ENCODE assay signal across 8 mouse cellular contexts in the genomic region with DNA sequence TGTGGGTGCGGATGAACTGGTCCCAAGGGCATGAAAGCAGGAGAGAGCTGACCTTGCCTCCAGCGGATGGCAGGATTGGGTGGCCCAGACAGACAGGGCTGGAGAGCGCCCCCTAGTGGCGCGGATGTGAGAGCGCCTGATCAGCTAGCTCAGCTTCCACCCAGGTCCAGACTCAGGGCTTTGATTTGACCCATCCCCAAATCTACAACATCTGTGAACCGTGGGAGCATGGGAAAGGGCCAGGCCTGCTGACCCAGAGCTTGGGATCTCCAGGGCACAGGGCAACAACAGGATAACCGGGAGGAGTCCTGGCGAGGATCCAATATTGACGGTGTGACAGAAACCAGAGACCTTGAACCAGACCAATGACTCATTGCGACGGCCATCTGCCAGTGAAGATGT.
A peak's percentile ranks its signal among the peaks of the same experiment; 100 is the strongest.
DNase-seq lines count a peak whose midpoint lies in the region; ATAC-seq and TF ChIP-seq lines count a peak whose summit lies in the region.

No protein-coding gene starts in this region.

- no peaks in the 10 kb centered on the region for H3K36me3 ChIP-seq in CH12.LX (replicated peaks in 1 of 2; ENCODE audit: control insufficient read depth in 1 of 2, insufficient read depth in 1 of 2, low read length in 1 of 2)
- no peaks in the 10 kb centered on the region for H3K36me3 ChIP-seq in kidney, embryonic 15.5 days

- TF ChIP-seq EP300 in CH12.LX (IDR thresholded peaks at IDR 0.05; ENCODE audit: low read length): no peak

- peak; percentile 57 for TF ChIP-seq RAD21 in CH12.LX (IDR thresholded peaks at IDR 0.05; ENCODE audit: low read depth, low read length)

- in situ Hi-C loops in CH12.LX (cut with MboI; ENCODE audit: low pct_ligation_motif_present, low pct_unique_long_range_greater_than_20kb, low sequenced_read_pairs): loop anchor here (5.0 kb wide), 1 partner anchor 222 kb away; no protein-coding TSS in a partner anchor

- TF ChIP-seq CTCF in CH12.LX (conservative IDR thresholded peaks at IDR 0.05 in 1 of 2, IDR thresholded peaks at IDR 0.05 in 1 of 2; ENCODE audit: low read depth in 2 of 2, low read length in 2 of 2): peak; percentile 94 to 97

- peaks cover 3% of the 10 kb centered on the region for H3K27me3 ChIP-seq in CH12.LX (replicated peaks)
- peaks cover 70% of the 10 kb centered on the region for H3K27me3 ChIP-seq in kidney, embryonic 15.5 days

- DNase-seq in CD4-positive, CD25-positive, alpha-beta regulatory T cell, adult 2 months (ENCODE audit: low read depth, low spot score): peak; percentile 73
- peak; percentile 50 for DNase-seq in CH12.LX (ENCODE audit: extremely low read depth)
- DNase-seq in c-Kit-negative CD71-positive TER-119-positive erythroid progenitor cells, embryonic 14.5 days (ENCODE audit: low read depth, low spot score): peak; percentile 21
- DNase-seq in gastrocnemius, postnatal 36 days: peak; percentile 38 to 53
- peak; percentile 59 for DNase-seq in thymus, postnatal 14 days

- H3K79me2 ChIP-seq in CH12.LX (replicated peaks; ENCODE audit: control insufficient read depth, extremely low read depth, insufficient read depth, poor library complexity, severe bottlenecking): no peaks in the 10 kb centered on the region

- 18% methylated on average over 12 of the region's 12 CpGs for WGBS in kidney, embryonic 15.5 days

- intact Hi-C loops in gastrocnemius, postnatal 36 days (cut with DNase I): loop anchor here (5.0 kb wide), 2 partner anchors 267 to 1012 kb away; a partner anchor contains a TSS

- dilution Hi-C loops in CH12.LX (cut with MboI; ENCODE audit: extremely low pct_ligation_motif_present, extremely low pct_unique_long_range_greater_than_20kb, low sequenced_read_pairs): no loop called here

- H3K4me2 ChIP-seq in CH12.LX (ENCODE audit: insufficient read depth, low read depth, poor library complexity, severe bottlenecking): peak overlapping the region; percentile 78
- H3K4me2 ChIP-seq in kidney, embryonic 15.5 days: no peak overlapping the region

- H3K9ac ChIP-seq in CH12.LX (ENCODE audit: insufficient read depth, low read depth): no peak overlapping the region
- H3K9ac ChIP-seq in kidney, embryonic 15.5 days: no peak overlapping the region

- H3K27ac ChIP-seq in CH12.LX (ENCODE audit: insufficient read depth, low read depth): no peak overlapping the region
- H3K27ac ChIP-seq in kidney, embryonic 15.5 days: no peak overlapping the region

- H3K4me1 ChIP-seq in CH12.LX (ENCODE audit: control insufficient read depth in 1 of 2, insufficient read depth in 2 of 2): peaks cover 17 to 33% of the 10 kb centered on the region in 2 experiments
- peaks cover 62% of the 10 kb centered on the region for H3K4me1 ChIP-seq in kidney, embryonic 15.5 days

- no peak for ATAC-seq in CD4-positive, CD25-positive, alpha-beta regulatory T cell, adult 4 months
- ATAC-seq in kidney, embryonic 15.5 days (replicated peaks; ENCODE audit: low FRiP score): 0 out of 2 replicates have a peak, but pooled peaks have one; percentile 7
- ATAC-seq in megakaryocyte, adult 5-6 weeks (ENCODE audit: poor library complexity, severe bottlenecking): peak; percentile 75

- no peak overlapping the region for H3K4me3 ChIP-seq in CH12.LX (replicated peaks in 1 of 3; ENCODE audit: low read depth in 2 of 3, low read length in 2 of 3, poor library complexity in 1 of 3)
- no peak overlapping the region for H3K4me3 ChIP-seq in kidney, embryonic 15.5 days (replicated peaks)

- no peak for TF ChIP-seq POLR2A in CH12.LX (IDR thresholded peaks at IDR 0.05; ENCODE audit: low read depth, low read length)

- H3K9me3 ChIP-seq in CH12.LX (replicated peaks; ENCODE audit: low read length): no peaks in the 10 kb centered on the region
- H3K9me3 ChIP-seq in kidney, embryonic 15.5 days (replicated peaks): no peaks in the 10 kb centered on the region

TF ChIP-seq in CH12.LX, 34 proteins besides CTCF, POLR2A, EP300 and RAD21:
- TF ChIP-seq NRF1 (IDR thresholded peaks at IDR 0.05; ENCODE audit: low read depth, low read length) (no peak), POLR2AphosphoS2 (IDR thresholded peaks at IDR 0.05; ENCODE audit: low read depth, low read length) (no peak), USF2 (conservative IDR thresholded peaks at IDR 0.05; ENCODE audit: low read depth, low read length) (no peak), JUN (IDR thresholded peaks at IDR 0.05; ENCODE audit: insufficient read depth, low read depth, low read length) (no peak), GABPA (IDR thresholded peaks at IDR 0.05; ENCODE audit: insufficient replicate concordance, low read depth, low read length) (no peak), MEF2A (IDR thresholded peaks at IDR 0.05; ENCODE audit: borderline replicate concordance, low read depth, low read length) (no peak), ZKSCAN1 (IDR thresholded peaks at IDR 0.05; ENCODE audit: borderline replicate concordance, low read depth, low read length) (no peak), USF1 (IDR thresholded peaks at IDR 0.05; ENCODE audit: low read depth, low read length) (no peak), SMC3 (IDR thresholded peaks at IDR 0.05; ENCODE audit: low read depth, low read length) (peak; percentile 74), MYC (IDR thresholded peaks at IDR 0.05; ENCODE audit: low read depth, low read length) (no peak), UBTF (IDR thresholded peaks at IDR 0.05; ENCODE audit: low read depth, low read length) (no peak), JUND (conservative IDR thresholded peaks at IDR 0.05; ENCODE audit: low read depth, low read length) (no peak), SIN3A (IDR thresholded peaks at IDR 0.05; ENCODE audit: low read length) (no peak), E2F4 (IDR thresholded peaks at IDR 0.05; ENCODE audit: insufficient replicate concordance, low read depth, low read length) (no peak), ZC3H11A (IDR thresholded peaks at IDR 0.05; ENCODE audit: low read depth, low read length) (0 out of 2 replicates have a peak, but pooled peaks have one; percentile 13), BHLHE40 (IDR thresholded peaks at IDR 0.05; ENCODE audit: low read depth, low read length) (peak; percentile 39; the same call in 1 of the 2 replicates), ZNF384 (IDR thresholded peaks at IDR 0.05; ENCODE audit: low read depth, low read length) (no peak), TBP (conservative IDR thresholded peaks at IDR 0.05; ENCODE audit: low read depth, low read length) (no peak), ELF1 (IDR thresholded peaks at IDR 0.05; ENCODE audit: low read depth, low read length) (no peak), ETS1 (conservative IDR thresholded peaks at IDR 0.05; ENCODE audit: low read depth, low read length) (no peak), MAFK (IDR thresholded peaks at IDR 0.05; ENCODE audit: insufficient replicate concordance, low read length) (no peak), TCF12 (IDR thresholded peaks at IDR 0.05; ENCODE audit: low read depth, low read length) (0 out of 2 replicates have a peak, but pooled peaks have one; percentile 37), CHD1 (IDR thresholded peaks at IDR 0.05; ENCODE audit: low read depth, low read length) (no peak), RCOR1 (conservative IDR thresholded peaks at IDR 0.05; ENCODE audit: low read depth, low read length) (no peak), CHD2 (IDR thresholded peaks at IDR 0.05; ENCODE audit: low read length) (0 out of 2 replicates have a peak, but pooled peaks have one; percentile 9), MAX (IDR thresholded peaks at IDR 0.05; ENCODE audit: low read length) (no peak), NELFE (IDR thresholded peaks at IDR 0.05; ENCODE audit: low read depth, low read length) (peak; percentile 59; the same call in 1 of the 2 replicates), HCFC1 (IDR thresholded peaks at IDR 0.05; ENCODE audit: low read depth, low read length) (no peak), MAZ (IDR thresholded peaks at IDR 0.05; ENCODE audit: low read depth, low read length) (no peak), MXI1 (IDR thresholded peaks at IDR 0.05; ENCODE audit: low read depth, low read length) (no peak), ZMIZ1 (IDR thresholded peaks at IDR 0.05; ENCODE audit: low read depth, low read length) (no peak)

Comparison
In these comparisons a context has a peak if more than half of its experiments do, and no peak if none do; other contexts are left out.
1. DNase-seq: peak in every context shown above with its lines; median percentile 73 in CD4-positive, CD25-positive, alpha-beta regulatory T cell, adult 2 months; 59 in thymus, postnatal 14 days; 50 in CH12.LX; 46 in gastrocnemius, postnatal 36 days; 21 in c-Kit-negative CD71-positive TER-119-positive erythroid progenitor cells, embryonic 14.5 days.